Mouse (Mus musculus) layer of hippocampus, adult 2 months (tissue): ENCODE data around the gene Mmp11. TPM values are rescaled to one million over a fixed set of nuclear protein-coding genes. Genes with fewer than 3 reads are reported as not detected.
A peak's percentile ranks its signal among the peaks of the same experiment; 100 is the strongest.

Experiments used
- DNase-seq, 2 experiments: peaks; one replicate each; pipeline ENCODE4 v3.0.0; 2022; ENCODE audit warnings: low spot score in 2 of 2
- H3K27ac ChIP-seq: fragments of 200-600 bp; 2 replicates; pipeline ENCODE4 v1.8.1; 2022
- H3K4me3 ChIP-seq: fragments of 200-600 bp; 2 replicates; pipeline ENCODE4 v1.8.1; 2022; ENCODE audit warnings: mild to moderate bottlenecking
- CTCF ChIP-seq: fragments of 200-600 bp; conservative IDR thresholded peaks from 2 replicates; pipeline ENCODE4 v1.8.1; 2022; ENCODE audit warnings: antibody characterized with exemption, mild to moderate bottlenecking, moderate library complexity
- total RNA-seq, 2 experiments: library from RNA; stranded (reverse); gene quantifications; 2 replicates each; pipeline ENCODE4 v1.2.3; 2021

The Mmp11 gene
- total RNA-seq, 2 experiments from 2014 or later = 1.5 to 1.8 TPM

GRCm38 (mm10) chr10:75882433-75883231, 53.7 kb downstream of the Mmp11 start:
- H3K27ac ChIP-seq = peak overlapping the region; percentile 15; the same call in 1 of the 2 replicates
- H3K4me3 ChIP-seq = peak overlapping the region; percentile 20; the same call in 1 of the 2 replicates
- TF ChIP-seq CTCF = no peak
- no peak for DNase-seq

DNA sequence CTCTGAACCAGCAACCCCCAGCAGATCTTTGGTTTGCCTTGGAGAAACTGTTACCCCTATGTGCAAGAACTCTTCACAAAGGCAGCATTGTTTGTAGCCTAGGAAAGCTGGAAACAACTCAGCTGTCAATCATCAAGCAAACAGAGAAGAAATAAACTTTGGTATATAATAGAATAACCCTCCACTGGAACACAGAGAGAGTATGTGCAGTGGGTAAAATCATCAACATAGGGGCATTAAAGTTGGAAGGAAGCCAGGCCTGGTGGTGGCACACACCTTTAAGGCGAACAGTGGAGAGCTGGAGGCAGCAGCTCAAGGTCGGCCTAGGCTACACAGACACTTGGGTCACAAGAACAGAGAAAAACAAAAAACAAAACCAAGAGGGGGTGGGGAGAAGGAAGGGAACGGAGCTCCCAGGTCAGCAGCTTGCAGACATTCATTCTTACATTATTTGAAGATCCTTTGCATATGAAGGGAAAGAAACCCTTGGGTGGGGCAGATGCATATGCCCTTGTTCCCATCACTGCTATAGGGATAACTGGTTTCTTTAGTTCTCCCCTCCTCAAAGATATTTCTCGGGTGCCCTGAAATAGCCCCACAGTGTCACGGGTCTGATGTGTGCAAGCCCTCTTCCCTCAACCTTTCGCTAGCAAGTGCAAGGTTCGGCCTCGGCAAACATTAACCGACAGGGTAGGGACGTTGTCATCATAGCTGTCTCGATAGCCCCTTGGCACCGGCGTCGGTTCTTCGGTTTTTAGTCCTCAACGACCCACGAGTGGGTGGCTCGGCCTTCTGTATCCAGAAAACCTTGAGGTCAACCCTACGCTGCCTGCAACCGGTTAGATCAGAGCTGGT, 54.5 kb downstream of the Mmp11 start:
- Histone ChIP-seq H3K27ac (peak overlapping the region; percentile 52), H3K4me3 (no peak overlapping the region)
- DNase-seq = no peak
- no peak for TF ChIP-seq CTCF

- Histone ChIP-seq H3K4me3 (no peak overlapping the region), H3K27ac (peak overlapping the region; percentile 52)
- TF ChIP-seq CTCF = no peak
- DNase-seq = no peak
Observed at GRCm38 (mm10) chr10:75880771-75881577, 55.3 kb downstream of the Mmp11 start.

- DNase-seq = no peak
- no peak overlapping the region for H3K4me3 ChIP-seq
- H3K27ac ChIP-seq = no peak overlapping the region
- no peak for TF ChIP-seq CTCF
Observed at GRCm38 (mm10) chr10:75880351-75880750, 55.9 kb downstream of the Mmp11 start.

- TF ChIP-seq CTCF = no peak
- DNase-seq = no peak
Observed at GRCm38 (mm10) chr10:75878836-75879235, 57.5 kb downstream of the Mmp11 start.

GRCm38 (mm10) chr10:75873543-75874170, 62.6 kb downstream of the Mmp11 start:
- peak overlapping the region; percentile 58 for H3K4me3 ChIP-seq
- no peak for TF ChIP-seq CTCF
- DNase-seq = no peak
- H3K27ac ChIP-seq = peak overlapping the region; percentile 89

More at GRCm38 (mm10) chr10:75878836-75879235, 57.5 kb downstream of the Mmp11 start:
- no peak overlapping the region for H3K4me3 ChIP-seq
- no peak overlapping the region for H3K27ac ChIP-seq

Other genes starting within 250 kb of the Mmp11 start
- gene Cabin1, start 172.2 kb downstream of the Mmp11 start, total RNA-seq = 10 to 100 TPM; 68.0 to 70.4 TPM
- 10 to 100 TPM; 42.3 to 46.4 TPM for gene Ddt, start 163.1 kb downstream of the Mmp11 start, total RNA-seq
- gene Gm20441, start 155.5 kb downstream of the Mmp11 start, total RNA-seq = under 1 TPM in 1 of 2 experiments, not detected in 1; 0.56 TPM
- gene Gstt3, start 155.1 kb downstream of the Mmp11 start, total RNA-seq = 1 to 10 TPM; 1.6 to 1.8 TPM
- 1 to 10 TPM; 6.7 to 7.2 TPM for gene Gstt1, start 137.9 kb downstream of the Mmp11 start, total RNA-seq
- gene Gstt4, start 114.0 kb downstream of the Mmp11 start, total RNA-seq = not detected
- gene Gstt2, start 99.1 kb downstream of the Mmp11 start, total RNA-seq = 1 to 10 TPM; 4.7 TPM
- 100 to 1,000 TPM; 439 to 454 TPM for gene Mif, start 76.3 kb downstream of the Mmp11 start, total RNA-seq
- 1 to 10 TPM; 3.2 to 5.0 TPM for gene Derl3, start 43.1 kb downstream of the Mmp11 start, total RNA-seq
- gene Smarcb1, start 14.9 kb downstream of the Mmp11 start, total RNA-seq = 10 to 100 TPM; 83.3 to 83.6 TPM
- 100 to 1,000 TPM; 328 to 340 TPM for gene Chchd10, start 3.4 kb downstream of the Mmp11 start, total RNA-seq
- gene Gm867, start 4.2 kb upstream of the Mmp11 start, total RNA-seq = under 1 TPM in 1 of 2 experiments, not detected in 1; 0.56 TPM
- gene Vpreb3, start 6.6 kb upstream of the Mmp11 start, total RNA-seq = not detected
- gene Gm5134, start 18.0 kb upstream of the Mmp11 start, total RNA-seq = not detected
- 10 to 100 TPM; 15.5 to 16.1 TPM for gene Zfp280b, start 96.2 kb upstream of the Mmp11 start, total RNA-seq
- gene Slc5a4b, start 174.5 kb upstream of the Mmp11 start, total RNA-seq = not detected
- gene Slc5a4a, start 211.0 kb upstream of the Mmp11 start, total RNA-seq = not detected